Mouse (Mus musculus): ENCODE data around the gene Rnf115. TPM values are rescaled to one million over a fixed set of nuclear protein-coding genes. Genes with fewer than 3 reads are reported as not detected.

The Rnf115 gene
- polyA plus RNA-seq, 1 experiment from 2014 or later: 53.9 TPM

DNA sequence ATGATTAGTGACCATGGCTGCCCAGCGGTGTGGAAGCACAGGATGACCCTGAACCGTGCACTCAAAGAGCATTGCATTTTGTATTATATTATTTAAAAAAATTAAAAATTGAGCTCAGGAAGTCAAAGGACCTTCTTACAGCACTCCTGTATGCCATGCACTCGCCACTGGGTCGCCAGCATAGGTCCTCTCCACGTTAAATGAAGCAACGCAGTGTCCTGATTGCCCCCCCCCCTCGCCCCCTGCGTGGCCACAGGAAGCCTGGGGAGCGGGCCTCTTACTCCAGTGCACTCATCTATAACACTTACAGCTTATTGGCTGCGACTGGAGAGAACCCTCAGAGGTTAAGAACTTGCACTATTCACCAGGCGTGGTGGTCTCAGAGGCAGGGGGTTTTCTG, 97.8 kb downstream of the Rnf115 start:
- Histone ChIP-seq H3K4me1 (ENCODE audit: control insufficient read depth, insufficient read depth, low read length) (0 out of 2 replicates have a peak, but pooled peaks cover 6% of the 10 kb centered on the region), H3K27me3 (ENCODE audit: control insufficient read depth, insufficient read depth, low read length) (peaks cover 4% of the 10 kb centered on the region; the same call in 1 of the 2 replicates), H3K36me3 (ENCODE audit: control insufficient read depth, insufficient read depth, low read length) (no peaks in the 10 kb centered on the region), H3K27ac (ENCODE audit: low read depth, low read length) (no peak overlapping the region), H3K9me3 (replicated peaks; ENCODE audit: control insufficient read depth, low read length) (no peaks in the 10 kb centered on the region), H3K9ac (ENCODE audit: low read depth, low read length) (no peak overlapping the region), H3K4me2 (no peak overlapping the region), H3K4me3 (ENCODE audit: low read depth, low read length) (no peak overlapping the region)
- no peak for ATAC-seq (replicated peaks; ENCODE audit: insufficient number of reproducible peaks, low FRiP score, low TSS enrichment)
- WGBS (ENCODE audit: insufficient replicate concordance): 43% methylated on average over 11 of the region's 11 CpGs

DNA sequence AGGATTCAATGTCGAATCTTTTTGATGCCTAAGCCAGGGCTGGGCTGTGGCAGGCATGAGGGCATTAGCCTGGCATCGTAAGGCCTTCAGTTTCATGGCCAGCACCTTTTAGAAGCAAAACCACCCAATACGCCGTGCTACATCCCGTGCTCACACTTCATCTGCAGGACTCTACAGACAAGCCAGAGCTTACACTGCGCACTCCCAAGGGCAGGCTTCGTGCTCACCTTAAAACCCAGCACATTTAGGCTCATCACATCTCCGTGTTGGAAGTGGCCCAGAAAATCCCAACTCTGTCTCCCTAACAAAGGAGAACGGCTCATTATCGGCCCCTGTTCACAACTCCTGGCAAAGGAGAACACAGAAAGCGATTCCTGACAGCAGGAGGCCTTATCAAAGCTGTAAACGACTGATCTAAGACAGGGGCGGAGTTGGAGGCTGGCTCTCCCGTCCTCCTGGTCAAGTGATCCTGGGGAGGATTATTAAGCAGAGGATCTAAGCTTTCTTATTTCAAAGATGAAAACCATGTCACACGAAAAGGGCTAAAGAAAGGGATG, 100.9 kb downstream of the Rnf115 start:
- H3K36me3 ChIP-seq (ENCODE audit: control insufficient read depth, insufficient read depth, low read length): no peaks in the 10 kb centered on the region
- no peak overlapping the region for H3K27ac ChIP-seq (ENCODE audit: low read depth, low read length)
- no peak for ATAC-seq (replicated peaks; ENCODE audit: insufficient number of reproducible peaks, low FRiP score, low TSS enrichment)
- no peak overlapping the region for H3K9ac ChIP-seq (ENCODE audit: low read depth, low read length)
- H3K4me1 ChIP-seq (ENCODE audit: control insufficient read depth, insufficient read depth, low read length): 0 out of 2 replicates have a peak, but pooled peaks cover 6% of the 10 kb centered on the region
- 25% methylated on average over 15 of the region's 15 CpGs for WGBS (ENCODE audit: insufficient replicate concordance)
- no peak overlapping the region for H3K4me3 ChIP-seq (ENCODE audit: low read depth, low read length)
- H3K27me3 ChIP-seq (ENCODE audit: control insufficient read depth, insufficient read depth, low read length): peaks cover 4% of the 10 kb centered on the region; the same call in 1 of the 2 replicates
- peak overlapping the region; percentile 48 for H3K4me2 ChIP-seq
- no peaks in the 10 kb centered on the region for H3K9me3 ChIP-seq (replicated peaks; ENCODE audit: control insufficient read depth, low read length)

DNA sequence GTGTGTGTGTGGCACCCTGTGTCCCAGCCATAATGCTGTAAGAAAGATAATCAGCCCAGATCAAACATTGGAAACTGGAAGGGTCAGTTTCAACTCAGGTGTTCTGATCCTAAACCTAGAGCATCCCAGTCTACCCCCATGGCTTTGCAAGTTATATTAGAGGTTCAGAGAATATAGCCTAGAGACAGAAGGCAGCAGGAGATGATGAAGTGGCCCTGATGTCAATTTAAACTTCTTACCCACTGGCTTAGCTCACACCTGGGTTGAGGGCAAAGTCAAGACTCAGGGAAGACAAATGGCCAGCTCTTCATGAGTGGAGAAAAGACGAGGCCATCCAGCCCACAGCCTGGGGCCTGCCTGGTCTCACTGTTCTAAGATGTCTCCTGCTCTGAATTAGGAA, 101.5 kb downstream of the Rnf115 start, which contains the start of the genes Pdzk1 and Cd160:
Gene Pdzk1, plus strand, starts transcription at position 301 of the 400 bp plus-strand sequence.
Gene Cd160, minus strand, starts transcription at position 368 of the 400 bp plus-strand sequence.
- no peaks in the 10 kb centered on the region for H3K36me3 ChIP-seq (ENCODE audit: control insufficient read depth, insufficient read depth, low read length)
- WGBS (ENCODE audit: insufficient replicate concordance): 61% methylated on average over 1 of the region's 1 CpGs
- no peak for ATAC-seq (replicated peaks; ENCODE audit: insufficient number of reproducible peaks, low FRiP score, low TSS enrichment)
- no peaks in the 10 kb centered on the region for H3K9me3 ChIP-seq (replicated peaks; ENCODE audit: control insufficient read depth, low read length)
- H3K4me3 ChIP-seq (ENCODE audit: low read depth, low read length): no peak within 1 kb of the TSS
- 0 out of 2 replicates have a peak, but pooled peaks cover 6% of the 10 kb centered on the region for H3K4me1 ChIP-seq (ENCODE audit: control insufficient read depth, insufficient read depth, low read length)
- H3K27me3 ChIP-seq (ENCODE audit: control insufficient read depth, insufficient read depth, low read length): peaks cover 4% of the 10 kb centered on the region; the same call in 1 of the 2 replicates
- H3K27ac ChIP-seq (ENCODE audit: low read depth, low read length): no peak within 1 kb of the TSS
- H3K9ac ChIP-seq (ENCODE audit: low read depth, low read length): no peak within 1 kb of the TSS
- peak within 1 kb of the TSS; percentile 48 for H3K4me2 ChIP-seq

DNA sequence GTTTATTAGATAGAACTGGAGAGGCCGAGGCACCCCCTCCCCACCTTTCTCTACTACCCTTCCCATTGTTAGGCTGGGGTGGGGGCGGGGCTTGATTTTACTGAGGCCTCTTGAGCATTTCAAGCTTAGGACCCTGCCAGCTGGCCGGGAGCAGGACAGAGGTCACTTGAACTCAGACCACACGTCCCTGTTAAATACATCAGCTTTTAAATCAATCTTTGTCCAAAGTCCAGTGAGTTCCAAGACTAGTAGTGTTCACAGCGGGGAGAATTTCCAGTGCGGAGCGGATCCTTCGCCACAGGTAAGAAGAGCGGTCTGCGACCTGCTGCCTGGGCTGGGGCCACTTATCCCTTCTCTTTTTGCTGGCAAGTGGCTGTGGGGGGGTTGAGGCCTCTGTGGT, 102.4 kb downstream of the Rnf115 start:
- Histone ChIP-seq H3K9me3 (replicated peaks; ENCODE audit: control insufficient read depth, low read length) (no peaks in the 10 kb centered on the region), H3K36me3 (ENCODE audit: control insufficient read depth, insufficient read depth, low read length) (no peaks in the 10 kb centered on the region), H3K27me3 (ENCODE audit: control insufficient read depth, insufficient read depth, low read length) (peaks cover 4% of the 10 kb centered on the region; the same call in 1 of the 2 replicates), H3K4me1 (ENCODE audit: control insufficient read depth, insufficient read depth, low read length) (0 out of 2 replicates have a peak, but pooled peaks cover 6% of the 10 kb centered on the region), H3K4me3 (ENCODE audit: low read depth, low read length) (no peak overlapping the region), H3K27ac (ENCODE audit: low read depth, low read length) (no peak overlapping the region), H3K9ac (ENCODE audit: low read depth, low read length) (no peak overlapping the region), H3K4me2 (no peak overlapping the region)
- no peak for ATAC-seq (replicated peaks; ENCODE audit: insufficient number of reproducible peaks, low FRiP score, low TSS enrichment)
- 79% methylated on average over 10 of the region's 10 CpGs for WGBS (ENCODE audit: insufficient replicate concordance)

GRCm38 (mm10) chr3:96832930-96833329, 105.5 kb downstream of the Rnf115 start:
- ATAC-seq (replicated peaks; ENCODE audit: insufficient number of reproducible peaks, low FRiP score, low TSS enrichment): no peak
- H3K4me2 ChIP-seq: no peak overlapping the region
- 0 out of 2 replicates have a peak, but pooled peaks cover 6% of the 10 kb centered on the region for H3K4me1 ChIP-seq (ENCODE audit: control insufficient read depth, insufficient read depth, low read length)
- H3K4me3 ChIP-seq (ENCODE audit: low read depth, low read length): no peak overlapping the region
- 0 out of 2 replicates have a peak, but pooled peaks cover 4% of the 10 kb centered on the region for H3K27me3 ChIP-seq (ENCODE audit: control insufficient read depth, insufficient read depth, low read length)
- H3K9me3 ChIP-seq (replicated peaks; ENCODE audit: control insufficient read depth, low read length): no peaks in the 10 kb centered on the region
- H3K9ac ChIP-seq (ENCODE audit: low read depth, low read length): no peak overlapping the region
- no peaks in the 10 kb centered on the region for H3K36me3 ChIP-seq (ENCODE audit: control insufficient read depth, insufficient read depth, low read length)
- 27% methylated on average over 5 of the region's 5 CpGs for WGBS (ENCODE audit: insufficient replicate concordance)
- H3K27ac ChIP-seq (ENCODE audit: low read depth, low read length): no peak overlapping the region

DNA sequence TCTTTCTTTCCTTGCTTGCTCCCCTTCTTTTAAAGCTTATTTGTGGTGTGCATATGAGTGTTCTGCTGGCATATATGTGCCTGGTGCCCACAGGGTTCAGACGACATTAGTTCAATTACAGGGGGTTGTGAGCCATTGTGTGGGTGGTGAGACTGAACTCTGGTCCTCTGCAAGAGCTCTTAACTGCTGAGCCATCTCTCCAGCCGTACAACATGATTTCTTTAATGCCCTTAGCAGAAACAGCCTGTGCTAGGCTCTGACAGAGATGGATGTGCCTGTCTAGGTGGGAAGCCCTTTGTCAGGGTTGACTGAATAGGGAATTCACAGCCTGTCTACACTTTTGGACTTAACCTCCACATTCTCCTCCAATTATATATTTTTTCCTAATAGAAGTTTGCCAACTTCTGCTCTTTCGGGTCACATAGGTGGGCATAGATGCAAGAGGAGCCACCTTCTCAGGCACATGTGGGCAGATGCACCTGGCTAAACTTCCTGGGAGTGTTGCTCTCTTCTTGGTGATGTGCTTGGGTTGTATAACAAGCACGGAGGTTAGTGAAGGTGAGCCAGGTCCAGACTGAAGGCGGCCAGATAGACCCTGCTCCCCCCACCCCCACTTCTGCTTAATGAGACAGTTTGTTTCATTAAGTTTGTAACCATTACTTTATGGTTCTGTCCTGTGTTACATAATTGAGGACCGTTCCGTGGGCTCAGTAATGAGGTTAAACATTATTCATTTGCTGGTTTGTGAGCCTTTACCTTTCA, 107.3 kb downstream of the Rnf115 start:
- H3K36me3 ChIP-seq (ENCODE audit: control insufficient read depth, insufficient read depth, low read length): no peaks in the 10 kb centered on the region
- 69% methylated on average over 7 of the region's 7 CpGs for WGBS (ENCODE audit: insufficient replicate concordance)
- no peaks in the 10 kb centered on the region for H3K9me3 ChIP-seq (replicated peaks; ENCODE audit: control insufficient read depth, low read length)
- no peak overlapping the region for H3K4me2 ChIP-seq
- no peak for ATAC-seq (replicated peaks; ENCODE audit: insufficient number of reproducible peaks, low FRiP score, low TSS enrichment)
- H3K27ac ChIP-seq (ENCODE audit: low read depth, low read length): no peak overlapping the region
- H3K4me1 ChIP-seq (ENCODE audit: control insufficient read depth, insufficient read depth, low read length): no peaks in the 10 kb centered on the region
- H3K9ac ChIP-seq (ENCODE audit: low read depth, low read length): no peak overlapping the region
- H3K4me3 ChIP-seq (ENCODE audit: low read depth, low read length): no peak overlapping the region
- no peaks in the 10 kb centered on the region for H3K27me3 ChIP-seq (ENCODE audit: control insufficient read depth, insufficient read depth, low read length)

- no peaks in the 10 kb centered on the region for H3K36me3 ChIP-seq (ENCODE audit: control insufficient read depth, insufficient read depth, low read length)
- H3K9ac ChIP-seq (ENCODE audit: low read depth, low read length): no peak overlapping the region
- no peaks in the 10 kb centered on the region for H3K4me1 ChIP-seq (ENCODE audit: control insufficient read depth, insufficient read depth, low read length)
- no peak overlapping the region for H3K4me3 ChIP-seq (ENCODE audit: low read depth, low read length)
- no peak overlapping the region for H3K27ac ChIP-seq (ENCODE audit: low read depth, low read length)
- WGBS (ENCODE audit: insufficient replicate concordance): 60% methylated on average over 2 of the region's 2 CpGs
- no peak overlapping the region for H3K4me2 ChIP-seq
- H3K27me3 ChIP-seq (ENCODE audit: control insufficient read depth, insufficient read depth, low read length): no peaks in the 10 kb centered on the region
- ATAC-seq (replicated peaks; ENCODE audit: insufficient number of reproducible peaks, low FRiP score, low TSS enrichment): no peak
- H3K9me3 ChIP-seq (replicated peaks; ENCODE audit: control insufficient read depth, low read length): no peaks in the 10 kb centered on the region
Measured at GRCm38 (mm10) chr3:96836414-96836813, 109.0 kb downstream of the Rnf115 start.

GRCm38 (mm10) chr3:96838996-96839645, 111.7 kb downstream of the Rnf115 start:
- no peaks in the 10 kb centered on the region for H3K27me3 ChIP-seq (ENCODE audit: control insufficient read depth, insufficient read depth, low read length)
- H3K4me3 ChIP-seq (ENCODE audit: low read depth, low read length): no peak overlapping the region
- 76% methylated on average over 7 of the region's 7 CpGs for WGBS (ENCODE audit: insufficient replicate concordance)
- no peak for ATAC-seq (replicated peaks; ENCODE audit: insufficient number of reproducible peaks, low FRiP score, low TSS enrichment)
- no peaks in the 10 kb centered on the region for H3K4me1 ChIP-seq (ENCODE audit: control insufficient read depth, insufficient read depth, low read length)
- H3K4me2 ChIP-seq: no peak overlapping the region
- no peaks in the 10 kb centered on the region for H3K9me3 ChIP-seq (replicated peaks; ENCODE audit: control insufficient read depth, low read length)
- no peak overlapping the region for H3K27ac ChIP-seq (ENCODE audit: low read depth, low read length)
- no peak overlapping the region for H3K9ac ChIP-seq (ENCODE audit: low read depth, low read length)
- H3K36me3 ChIP-seq (ENCODE audit: control insufficient read depth, insufficient read depth, low read length): no peaks in the 10 kb centered on the region
